In the genomic region with DNA sequence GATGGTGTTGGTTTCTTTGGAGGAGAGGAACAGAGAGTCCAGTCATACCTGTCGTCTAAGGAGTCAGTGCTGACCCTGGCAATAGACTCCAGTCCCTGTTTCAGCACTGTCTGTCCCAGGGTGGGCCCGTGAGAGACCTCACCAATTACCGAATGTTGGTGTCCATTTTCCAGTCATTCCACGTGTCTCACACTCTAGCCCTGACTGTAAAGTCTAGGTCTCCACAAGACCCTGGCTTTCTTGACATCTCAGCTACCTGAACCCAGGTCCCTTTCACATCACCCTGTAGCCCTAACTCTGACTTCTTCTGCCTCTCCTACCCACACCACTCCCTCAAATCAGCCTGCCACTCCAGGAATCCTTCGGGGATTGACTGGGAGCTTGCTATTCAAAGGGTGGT, we compare ENCODE assay signal across 22 mouse cellular contexts. TPM values are rescaled to one million over a fixed set of nuclear protein-coding genes. Genes with fewer than 3 reads are reported as not detected.
"Had no signal": no experiment of that assay in that cellular context is flagged by ENCODE, and none has a peak within 500 bp of the region (broad histone marks: within the 10 kb centered on the region; RNA-seq: fewer than 3 reads in every experiment).

No protein-coding gene starts in this region.

- H3K9ac ChIP-seq: liver, embryonic 13.5 days; neural tube, embryonic 12.5 days; neural tube, embryonic 15.5 days had no signal

- H3K27me3 ChIP-seq: neural tube, embryonic 12.5 days; neural tube, embryonic 15.5 days had no signal

- H3K4me1 ChIP-seq: neural tube, embryonic 12.5 days; neural tube, embryonic 15.5 days had no signal

- H3K4me2 ChIP-seq: liver, embryonic 13.5 days; midbrain, embryonic 11.5 days; neural tube, embryonic 12.5 days; neural tube, embryonic 15.5 days had no signal

- H3K4me3 ChIP-seq: left cerebral cortex, adult 2 months; liver, embryonic 13.5 days; neural tube, embryonic 12.5 days; neural tube, embryonic 15.5 days had no signal

- H3K9me3 ChIP-seq: liver, embryonic 13.5 days; neural tube, embryonic 12.5 days; neural tube, embryonic 15.5 days had no signal

- H3K36me3 ChIP-seq: liver, embryonic 13.5 days; neural tube, embryonic 12.5 days; neural tube, embryonic 15.5 days had no signal

- DNase-seq: kidney, postnatal 36 days; layer of hippocampus, postnatal 36 days; liver, embryonic 13.5 days; lung, adult 2 months; lung, postnatal 14 days; lung, postnatal 4 days; midbrain, embryonic 14.5 days; right cerebral cortex, adult 18-20 months; right cerebral cortex, postnatal 14 days; right cerebral cortex, postnatal 4 days; thymus, adult 2 months; thymus, postnatal 14 days; thymus, postnatal 4 days had no signal

- H3K27ac ChIP-seq: kidney, postnatal 0 days; left cerebral cortex, adult 2 months; liver, embryonic 13.5 days; neural tube, embryonic 12.5 days; neural tube, embryonic 15.5 days had no signal

RNA-seq across cellular contexts. Expression of a gene that starts 26.4 kb away (rescaled TPM):
- total RNA-seq: megakaryocyte progenitor cell, adult 5-6 weeks; megakaryocyte-erythroid progenitor cell, adult 5-6 weeks had no signal

RNA-seq across cellular contexts. Expression of a gene that starts 44.2 kb away (rescaled TPM):
- total RNA-seq: megakaryocyte progenitor cell, adult 5-6 weeks; megakaryocyte-erythroid progenitor cell, adult 5-6 weeks had no signal

RNA-seq across cellular contexts. Expression of a gene that starts 56.4 kb away (rescaled TPM):
- total RNA-seq: layer of hippocampus, adult 8-10 months; layer of hippocampus, postnatal 36 days; megakaryocyte progenitor cell, adult 5-6 weeks; megakaryocyte-erythroid progenitor cell, adult 5-6 weeks had no signal
- polyA plus RNA-seq: liver, embryonic 13.5 days; liver, embryonic 16.5 days had no signal
